Mouse (Mus musculus) hindbrain, embryonic 13.5 days (tissue): ENCODE data around the gene Ech1. TPM values are rescaled to one million over a fixed set of nuclear protein-coding genes. Genes with fewer than 3 reads are reported as not detected.
A peak's percentile ranks its signal among the peaks of the same experiment; 100 is the strongest.

ENCODE experiments used
- ATAC-seq: fragments of 200-750 bp; cut with Nextera tagmentation; 2 replicates; pipeline ENCODE4 v1.8.0; 2017; ENCODE audit warnings: moderate TSS enrichment; ENCODE audit not compliant: low FRiP score
- H3K27ac ChIP-seq: fragments of 300-500 bp; sonication (generic); 2 replicates; pipeline ENCODE4 v1.5.1; 2015; ENCODE audit warnings: inconsistent platforms, mild to moderate bottlenecking, moderate library complexity
- H3K27me3 ChIP-seq: fragments of 300-500 bp; sonication (generic); 2 replicates; pipeline ENCODE4 v1.6.1; 2015; ENCODE audit warnings: mild to moderate bottlenecking, inconsistent platforms
- H3K36me3 ChIP-seq: fragments of 300-500 bp; sonication (generic); 2 replicates; pipeline ENCODE4 v1.6.1; 2015; ENCODE audit warnings: mild to moderate bottlenecking, inconsistent platforms
- H3K4me1 ChIP-seq: fragments of 300-500 bp; sonication (generic); replicated peaks from 2 replicates; pipeline ENCODE4 v1.6.1; 2015; ENCODE audit warnings: inconsistent platforms
- H3K4me2 ChIP-seq: fragments of 300-500 bp; sonication (generic); 2 replicates; pipeline ENCODE4 v1.6.1; 2015; ENCODE audit warnings: inconsistent platforms, mild to moderate bottlenecking, moderate library complexity
- H3K4me3 ChIP-seq: fragments of 300-500 bp; sonication (generic); 2 replicates; pipeline ENCODE4 v1.5.1; 2015; ENCODE audit warnings: mild to moderate bottlenecking, inconsistent platforms
- H3K9ac ChIP-seq: fragments of 300-500 bp; sonication (generic); 2 replicates; pipeline ENCODE4 v1.6.1; 2015; ENCODE audit warnings: mild to moderate bottlenecking, inconsistent platforms
- H3K9me3 ChIP-seq: fragments of 300-500 bp; sonication (generic); 2 replicates; pipeline ENCODE4 v1.6.1; 2016; ENCODE audit warnings: inconsistent platforms
- WGBS: fragments of 180-500 bp; shearing (Covaris S2); methylation state at CpG from one replicate; pipeline ENCODE4 v1.1.7; 2015; 5-methylcytosine and 5-hydroxymethylcytosine counted together
- polyA plus RNA-seq: library from polyadenylated mRNA; unstranded; fragments of >200 nt; fragmentation: Nextera tagmentation; extraction: Ambion mirVana; gene quantifications from 2 replicates; pipeline ENCODE4 v1.2.1, GENCODE M21; 2015

The Ech1 gene
- polyA plus RNA-seq, 1 experiment from 2014 or later, result 87.5 TPM

DNA sequence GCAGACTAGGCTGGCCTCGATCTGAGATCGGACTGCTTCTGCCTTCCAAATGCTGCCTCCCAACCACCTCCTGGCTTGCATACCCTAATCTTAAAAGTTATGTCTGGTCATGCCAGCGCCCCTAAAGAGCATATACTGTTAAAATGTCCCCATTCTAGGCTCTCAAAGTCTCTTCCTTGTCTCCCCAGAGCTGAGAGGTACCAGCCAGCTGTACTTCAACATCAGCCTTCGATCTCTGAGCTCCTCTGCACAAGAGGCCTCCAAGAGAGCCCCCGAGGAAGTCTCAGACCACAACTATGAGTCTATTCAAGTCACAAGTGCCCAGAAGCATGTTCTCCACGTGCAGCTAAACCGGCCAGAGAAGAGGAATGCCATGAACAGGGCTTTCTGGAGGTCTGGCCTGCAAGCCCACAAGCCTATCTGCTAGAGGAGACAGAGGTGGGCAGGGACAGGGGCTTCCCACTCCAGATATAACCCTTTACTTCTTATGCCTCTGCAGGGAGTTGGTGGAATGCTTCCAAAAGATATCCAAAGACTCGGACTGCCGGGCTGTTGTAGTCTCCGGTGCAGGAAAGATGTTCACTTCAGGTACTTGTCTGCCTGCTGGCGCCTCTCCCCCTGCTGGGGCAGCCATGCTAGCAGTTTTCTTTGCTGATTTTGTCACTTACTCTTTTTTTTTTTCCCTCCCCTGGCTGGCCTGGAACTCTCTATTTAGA is 827 bp downstream of the Ech1 start:
- Histone ChIP-seq H3K4me2 (peak overlapping the region; percentile 58), H3K27me3 (no peaks in the 10 kb centered on the region), H3K27ac (peak overlapping the region; percentile 84), H3K36me3 (peaks cover 35% of the 10 kb centered on the region), H3K9me3 (no peaks in the 10 kb centered on the region), H3K9ac (peak overlapping the region; percentile 67), H3K4me3 (peak overlapping the region; percentile 47), H3K4me1 (peaks cover 24% of the 10 kb centered on the region)
- ATAC-seq, result no peak
- 58% methylated on average over 11 of the region's 11 CpGs for WGBS

DNA sequence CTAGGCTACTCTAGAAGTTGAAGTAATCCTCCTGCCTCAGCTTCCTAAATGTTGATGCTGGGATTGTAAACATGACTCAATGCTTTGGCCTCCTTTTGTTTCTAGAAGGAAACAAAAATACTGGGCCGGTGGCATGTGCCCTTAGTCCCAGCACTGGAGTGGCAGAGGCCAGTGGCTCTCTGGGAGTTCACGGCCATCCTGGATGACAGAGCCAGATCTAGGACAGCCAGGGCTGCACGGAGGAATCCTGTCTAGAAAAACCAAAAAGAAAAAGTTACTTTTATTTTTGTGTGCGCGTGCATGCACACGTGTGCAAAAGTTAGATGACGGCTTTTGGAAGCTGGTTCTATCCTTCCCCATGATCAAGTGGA is 1.4 kb downstream of the Ech1 start:
- WGBS, result 93% methylated on average over 7 of the region's 7 CpGs
- Histone ChIP-seq H3K27ac (no peak overlapping the region; the same call in 1 of the 2 replicates), H3K4me1 (peaks cover 18% of the 10 kb centered on the region), H3K4me2 (0 out of 2 replicates have a peak overlapping the region, but pooled peaks have one; percentile 58), H3K27me3 (no peaks in the 10 kb centered on the region), H3K9me3 (no peaks in the 10 kb centered on the region), H3K4me3 (no peak overlapping the region), H3K9ac (peak overlapping the region; percentile 67; the same call in 1 of the 2 replicates), H3K36me3 (peaks cover 35% of the 10 kb centered on the region)
- no peak for ATAC-seq

DNA sequence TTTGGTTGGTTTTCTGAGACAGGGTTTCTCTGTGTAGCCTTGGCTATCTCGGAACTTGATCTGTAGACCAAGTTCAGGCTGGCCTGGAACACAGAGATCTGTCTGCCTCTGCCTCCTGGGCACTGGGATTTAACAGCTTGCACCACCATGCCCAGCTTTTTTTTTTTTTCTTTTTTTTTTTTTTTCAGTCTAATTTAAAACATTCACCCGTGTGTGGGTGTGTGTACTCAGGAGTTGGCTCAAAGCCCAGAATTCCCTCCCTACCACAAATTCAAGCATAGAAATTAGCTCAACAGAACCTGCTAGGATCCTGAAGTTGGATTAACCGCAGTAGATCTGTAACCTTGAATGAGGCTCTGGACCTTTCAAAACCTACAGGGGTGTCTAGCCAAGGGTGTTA is 2.3 kb downstream of the Ech1 start:
- peaks cover 15% of the 10 kb centered on the region for H3K4me1 ChIP-seq
- no peak overlapping the region for H3K4me3 ChIP-seq
- no peaks in the 10 kb centered on the region for H3K27me3 ChIP-seq
- H3K36me3 ChIP-seq, result peaks cover 33% of the 10 kb centered on the region
- no peaks in the 10 kb centered on the region for H3K9me3 ChIP-seq
- no peak for ATAC-seq
- H3K27ac ChIP-seq, result no peak overlapping the region
- H3K4me2 ChIP-seq, result no peak overlapping the region
- no peak overlapping the region for H3K9ac ChIP-seq
- 59% methylated on average over 3 of the region's 3 CpGs for WGBS

DNA sequence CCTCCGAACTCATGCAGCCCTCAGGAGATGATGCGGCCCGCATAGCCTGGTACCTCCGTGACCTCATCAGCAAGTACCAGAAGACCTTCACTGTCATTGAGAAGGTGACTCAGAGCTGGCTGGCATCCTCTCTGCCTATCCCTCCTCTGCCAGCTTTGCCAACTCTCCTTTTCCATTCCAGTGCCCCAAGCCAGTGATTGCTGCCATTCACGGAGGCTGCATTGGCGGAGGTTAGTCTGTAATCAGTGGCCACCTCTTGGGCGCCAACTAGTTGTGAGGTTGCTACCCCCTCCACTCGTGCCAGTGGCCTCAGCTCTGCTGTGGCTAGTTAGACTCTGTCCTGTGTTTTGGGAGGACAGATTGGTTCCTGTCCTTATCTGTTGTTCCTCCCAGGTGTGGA is 4.8 kb downstream of the Ech1 start:
- Histone ChIP-seq H3K9me3 (no peaks in the 10 kb centered on the region), H3K4me2 (no peak overlapping the region), H3K36me3 (peaks cover 25% of the 10 kb centered on the region), H3K27ac (no peak overlapping the region), H3K27me3 (no peaks in the 10 kb centered on the region), H3K4me1 (peaks cover 11% of the 10 kb centered on the region), H3K4me3 (no peak overlapping the region), H3K9ac (no peak overlapping the region)
- 97% methylated on average over 8 of the region's 8 CpGs for WGBS
- ATAC-seq, result no peak

DNA sequence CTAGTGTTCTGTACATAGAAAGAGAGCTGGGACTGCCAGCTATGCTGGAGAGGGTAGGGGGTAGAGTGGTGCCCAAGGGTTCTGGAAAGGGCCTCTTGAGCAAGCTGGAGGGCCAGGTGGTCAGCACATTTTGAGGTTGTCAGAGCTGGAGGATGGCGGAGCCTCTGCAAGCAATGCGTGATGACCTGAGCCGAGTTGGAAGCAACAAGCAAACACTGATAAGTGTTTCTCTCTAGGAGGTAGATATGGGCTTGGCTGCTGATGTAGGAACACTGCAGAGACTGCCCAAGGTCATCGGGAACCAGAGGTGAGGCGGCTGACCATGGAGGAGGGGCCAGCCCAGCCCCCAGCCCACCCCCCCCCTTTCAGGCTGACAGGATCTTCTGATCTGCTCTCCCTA is 6.0 kb downstream of the Ech1 start:
- no peak for ATAC-seq
- H3K4me3 ChIP-seq, result no peak overlapping the region
- no peaks in the 10 kb centered on the region for H3K27me3 ChIP-seq
- no peak overlapping the region for H3K4me2 ChIP-seq
- peaks cover 4% of the 10 kb centered on the region for H3K4me1 ChIP-seq
- peaks cover 25% of the 10 kb centered on the region for H3K36me3 ChIP-seq
- no peak overlapping the region for H3K27ac ChIP-seq
- H3K9ac ChIP-seq, result no peak overlapping the region
- WGBS, result 96% methylated on average over 5 of the region's 5 CpGs
- H3K9me3 ChIP-seq, result no peaks in the 10 kb centered on the region

DNA sequence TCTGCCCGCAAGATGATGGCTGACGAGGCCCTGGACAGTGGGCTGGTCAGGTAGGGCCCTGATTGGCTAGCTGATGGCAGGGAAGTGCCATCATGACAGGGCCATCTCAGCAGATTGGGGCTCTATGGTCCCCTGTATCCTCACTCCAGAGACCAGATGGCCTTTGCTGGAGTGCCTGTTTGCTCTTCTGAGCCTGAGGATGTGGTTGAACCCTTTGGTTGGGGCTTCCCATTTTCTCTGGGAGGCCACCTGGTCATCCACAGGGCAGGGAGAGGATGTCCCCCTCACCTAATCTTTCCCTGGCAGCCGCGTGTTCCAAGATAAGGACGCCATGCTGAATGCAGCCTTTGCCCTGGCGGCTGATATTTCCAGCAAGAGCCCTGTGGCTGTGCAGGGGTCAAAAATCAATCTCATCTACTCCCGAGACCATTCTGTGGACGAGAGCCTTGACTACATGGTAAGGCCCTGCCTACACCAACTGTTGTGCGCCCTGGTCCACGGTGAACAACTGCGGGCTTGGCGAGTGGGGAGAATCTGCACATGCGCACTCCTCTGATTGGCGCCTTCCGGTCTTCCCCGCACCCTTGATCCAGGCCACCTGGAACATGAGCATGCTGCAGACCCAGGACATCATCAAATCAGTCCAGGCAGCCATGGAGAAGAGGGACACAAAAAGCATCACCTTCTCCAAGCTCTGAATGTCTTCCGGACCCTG is 6.6 kb downstream of the Ech1 start:
- ATAC-seq, result no peak
- Histone ChIP-seq H3K27ac (no peak overlapping the region), H3K4me3 (no peak overlapping the region), H3K4me1 (no peaks in the 10 kb centered on the region), H3K4me2 (no peak overlapping the region), H3K9ac (no peak overlapping the region), H3K36me3 (peaks cover 25% of the 10 kb centered on the region), H3K27me3 (no peaks in the 10 kb centered on the region), H3K9me3 (no peaks in the 10 kb centered on the region)
- WGBS, result 92% methylated on average over 17 of the region's 17 CpGs

DNA sequence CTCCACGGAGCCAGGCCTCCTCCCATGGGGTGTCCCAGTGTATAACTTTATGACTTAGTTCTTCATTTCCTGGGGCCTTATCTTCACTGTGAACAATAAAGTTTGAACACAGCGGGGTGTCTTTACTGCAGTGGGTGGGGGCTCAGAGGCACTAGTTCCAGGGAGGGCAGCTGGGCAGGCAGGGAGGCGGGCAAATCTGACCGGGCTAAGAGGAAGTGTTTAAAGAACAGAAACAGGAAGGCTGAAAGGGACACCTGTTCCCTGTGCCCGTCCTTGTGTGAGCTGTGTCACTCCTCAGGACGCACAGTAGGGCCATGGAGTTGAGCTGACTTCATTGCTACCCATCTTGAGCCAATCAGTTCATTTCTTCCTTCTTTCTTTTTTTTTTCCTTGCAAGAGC is 7.1 kb downstream of the Ech1 start:
- Histone ChIP-seq H3K9ac (no peak overlapping the region), H3K27me3 (no peaks in the 10 kb centered on the region), H3K4me3 (no peak overlapping the region), H3K9me3 (no peaks in the 10 kb centered on the region), H3K4me2 (no peak overlapping the region), H3K27ac (no peak overlapping the region), H3K4me1 (no peaks in the 10 kb centered on the region), H3K36me3 (peaks cover 25% of the 10 kb centered on the region)
- WGBS, result 73% methylated on average over 6 of the region's 6 CpGs
- no peak for ATAC-seq

DNA sequence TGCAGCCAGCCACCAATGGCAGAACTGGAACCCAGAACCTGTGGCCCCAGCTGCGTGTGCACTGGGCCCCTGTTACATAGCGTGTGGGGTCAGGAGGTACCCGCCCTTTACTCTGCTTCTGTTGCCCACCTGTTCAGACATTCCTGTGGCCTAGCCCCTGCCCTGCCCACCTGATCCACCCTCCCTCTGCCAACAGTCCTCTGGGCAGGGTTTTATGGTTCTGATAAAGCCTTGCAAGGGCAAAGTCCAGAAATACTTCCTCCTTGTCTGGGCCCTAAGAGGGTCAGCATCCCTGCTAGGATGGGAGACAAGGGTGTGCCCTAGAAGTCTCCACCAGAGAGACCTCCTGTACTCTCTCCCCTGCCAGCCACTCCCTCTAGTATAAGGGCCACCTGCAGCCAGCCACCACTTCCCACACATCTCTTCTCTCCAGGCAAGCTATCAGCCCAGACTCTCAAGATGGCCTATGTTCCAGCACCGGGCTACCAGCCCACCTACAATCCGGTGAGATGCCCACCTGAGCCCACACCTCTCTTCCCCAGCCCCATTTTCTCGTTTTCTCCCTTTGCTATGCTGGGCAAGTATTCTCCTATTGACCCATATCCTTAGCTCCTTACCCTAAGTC is 8.8 kb downstream of the Ech1 start, which contains the start of gene Lgals4:
Gene Lgals4, plus strand, starts transcription at position 132 of the 625 bp plus-strand sequence.
- 84% methylated on average over 6 of the region's 6 CpGs for WGBS
- no peaks in the 10 kb centered on the region for H3K9me3 ChIP-seq
- H3K4me3 ChIP-seq, result no peak within 1 kb of the TSS
- no peak within 1 kb of the TSS for H3K4me2 ChIP-seq
- H3K27me3 ChIP-seq, result no peaks in the 10 kb centered on the region
- peaks cover 25% of the 10 kb centered on the region for H3K36me3 ChIP-seq
- no peak within 1 kb of the TSS for H3K9ac ChIP-seq
- no peak within 1 kb of the TSS for H3K27ac ChIP-seq
- ATAC-seq, result no peak
- no peaks in the 10 kb centered on the region for H3K4me1 ChIP-seq

DNA sequence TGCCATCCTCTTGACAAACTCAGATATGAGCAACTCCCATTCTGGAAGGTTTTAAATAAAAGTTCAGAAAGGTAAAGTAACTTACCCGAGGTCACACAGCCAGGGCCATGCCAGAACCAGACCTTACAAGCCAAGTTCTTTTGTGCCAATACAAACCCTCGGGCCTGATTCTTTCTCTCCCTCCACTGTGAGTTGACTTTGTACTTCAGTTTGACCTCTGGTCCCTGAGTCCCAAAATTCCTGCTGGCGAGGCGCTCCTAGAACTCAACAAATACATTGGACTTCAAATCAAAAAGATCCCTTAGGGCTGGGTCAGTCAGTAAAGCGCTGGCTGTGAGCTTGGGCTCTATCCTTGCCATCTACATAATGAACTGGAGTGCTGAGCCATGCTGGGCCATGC is 11.9 kb downstream of the Ech1 start:
- H3K9ac ChIP-seq, result no peak overlapping the region
- H3K9me3 ChIP-seq, result no peaks in the 10 kb centered on the region
- no peak overlapping the region for H3K4me3 ChIP-seq
- H3K36me3 ChIP-seq, result peaks cover 2% of the 10 kb centered on the region
- no peaks in the 10 kb centered on the region for H3K4me1 ChIP-seq
- 90% methylated on average over 5 of the region's 5 CpGs for WGBS
- no peak for ATAC-seq
- H3K27ac ChIP-seq, result no peak overlapping the region
- H3K4me2 ChIP-seq, result no peak overlapping the region
- H3K27me3 ChIP-seq, result no peaks in the 10 kb centered on the region

DNA sequence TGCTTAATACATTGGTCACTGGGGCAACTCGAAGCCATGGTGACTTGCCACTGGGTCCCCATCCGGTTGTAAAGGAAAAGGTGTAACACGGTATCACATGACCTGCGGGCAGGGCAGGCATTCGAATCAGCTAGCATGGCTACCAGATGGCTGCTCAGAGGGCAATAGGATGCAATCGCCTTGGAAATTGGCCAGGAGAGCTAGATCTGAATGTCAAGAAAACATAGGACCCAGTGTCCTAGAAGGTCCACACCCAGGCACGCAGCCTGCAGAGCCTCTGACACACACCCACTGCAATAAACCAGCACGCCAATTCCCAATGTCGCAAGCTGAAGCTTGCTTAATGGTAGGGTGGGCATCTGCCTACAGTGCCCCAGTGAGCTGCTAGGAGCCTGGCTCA is 13.3 kb downstream of the Ech1 start:
- no peaks in the 10 kb centered on the region for H3K4me1 ChIP-seq
- H3K4me2 ChIP-seq, result no peak overlapping the region
- no peaks in the 10 kb centered on the region for H3K27me3 ChIP-seq
- H3K9me3 ChIP-seq, result no peaks in the 10 kb centered on the region
- H3K4me3 ChIP-seq, result no peak overlapping the region
- no peak overlapping the region for H3K27ac ChIP-seq
- ATAC-seq, result no peak
- no peaks in the 10 kb centered on the region for H3K36me3 ChIP-seq
- WGBS, result 86% methylated on average over 9 of the region's 9 CpGs
- H3K9ac ChIP-seq, result no peak overlapping the region

DNA sequence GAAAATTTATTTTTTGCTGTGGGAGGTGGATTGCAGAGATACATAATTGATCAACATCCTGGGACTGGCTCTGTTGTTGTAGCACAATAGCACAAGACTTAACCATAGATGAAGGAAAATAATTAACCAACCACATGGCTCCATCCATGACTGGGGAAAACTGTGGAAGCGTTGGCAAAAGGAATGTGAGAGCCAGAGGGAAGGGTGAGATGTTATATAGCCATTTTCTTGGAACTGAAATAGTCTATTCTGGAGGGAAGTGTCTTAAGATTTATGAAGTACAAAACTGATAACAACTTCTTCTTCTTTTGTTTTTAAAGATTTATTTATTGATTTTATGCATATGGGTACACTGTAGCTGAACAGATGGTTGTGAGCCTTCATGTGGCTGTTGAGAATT is 22.3 kb downstream of the Ech1 start:
- 89% methylated on average over 1 of the region's 1 CpGs for WGBS
- Histone ChIP-seq H3K9me3 (no peaks in the 10 kb centered on the region), H3K27ac (no peak overlapping the region), H3K9ac (no peak overlapping the region), H3K4me3 (no peak overlapping the region), H3K4me1 (no peaks in the 10 kb centered on the region), H3K4me2 (no peak overlapping the region), H3K36me3 (no peaks in the 10 kb centered on the region), H3K27me3 (no peaks in the 10 kb centered on the region)
- ATAC-seq, result no peak

DNA sequence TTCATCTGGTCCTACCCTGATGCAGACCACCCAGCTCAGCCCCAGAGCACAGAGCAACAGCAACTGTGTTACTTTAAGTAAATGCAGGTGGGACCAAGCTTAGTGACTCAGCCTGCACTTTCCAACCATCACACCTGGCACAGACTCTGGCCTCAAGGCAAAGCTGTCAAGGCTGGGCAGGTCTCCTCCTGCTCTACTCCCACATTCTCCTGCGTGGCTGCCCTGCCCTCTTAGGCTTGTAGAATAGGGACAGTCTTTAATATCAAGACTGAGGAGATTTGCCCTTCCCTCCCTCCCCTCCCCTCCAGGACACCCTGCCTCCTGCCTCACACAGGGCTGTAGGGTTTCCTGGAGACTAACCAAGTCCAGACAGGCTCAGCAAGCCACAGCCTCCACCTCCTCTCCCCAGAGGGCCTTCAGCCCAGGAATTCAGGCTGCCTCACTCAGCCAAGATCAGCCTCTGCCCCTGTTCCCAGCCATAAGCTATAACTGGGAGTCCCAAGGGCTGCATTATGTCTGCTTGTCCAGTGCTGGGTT is 24.8 kb downstream of the Ech1 start:
- Histone ChIP-seq H3K27me3 (no peaks in the 10 kb centered on the region), H3K9ac (no peak overlapping the region), H3K4me2 (no peak overlapping the region), H3K27ac (no peak overlapping the region), H3K4me1 (no peaks in the 10 kb centered on the region), H3K4me3 (no peak overlapping the region), H3K9me3 (no peaks in the 10 kb centered on the region), H3K36me3 (no peaks in the 10 kb centered on the region)
- no peak for ATAC-seq
- 33% methylated on average over 1 of the region's 1 CpGs for WGBS
